Mouse (Mus musculus) heart, adult 2 months (tissue): ENCODE results near the gene Irf7.

Experiments used
- CTCF ChIP-seq: fragments of 200-600 bp; IDR thresholded peaks from 2 replicates; pipeline ENCODE4 v1.8.1; 2022; ENCODE audit warnings: antibody characterized with exemption, mild to moderate bottlenecking, moderate library complexity
- POLR2A ChIP-seq: fragments of 200-500 bp; IDR thresholded peaks from 2 replicates; pipeline ENCODE4 v1.6.1; 2011; ENCODE audit warnings: mild to moderate bottlenecking, low read depth, low read length, control low read depth; ENCODE audit not compliant: insufficient read depth

GRCm38 (mm10) chr7:141221249-141222125 is 44.8 kb downstream of the Irf7 start:
- peak; percentile 34 for TF ChIP-seq CTCF
- 0 out of 2 replicates have a peak, but pooled peaks have one; percentile 33 for TF ChIP-seq POLR2A
